Mouse (Mus musculus) neural tube, embryonic 10.5 days (tissue): Measurements from ENCODE around the gene Oas2.
"Not testable (repeated sequence)": the region's sequence is repeated elsewhere in the genome, so short reads cannot be mapped to it uniquely, and the experiment has no call there.

Experiments used
- DNase-seq: peaks from one replicate; pipeline ENCODE4 v3.0.0-alpha.2; 2017; ENCODE audit warnings: low spot score; ENCODE audit errors: extremely low spot score

The Oas2 gene

GRCm38 (mm10) chr5:120749688-120750087, at the start of gene Oas2:
Gene Oas2, minus strand, starts transcription at chr5:120749853.
- no peak for DNase-seq

- not testable (repeated sequence) for DNase-seq
Observed at GRCm38 (mm10) chr5:120798943-120799342, 49.3 kb upstream of the Oas2 start.

DNA sequence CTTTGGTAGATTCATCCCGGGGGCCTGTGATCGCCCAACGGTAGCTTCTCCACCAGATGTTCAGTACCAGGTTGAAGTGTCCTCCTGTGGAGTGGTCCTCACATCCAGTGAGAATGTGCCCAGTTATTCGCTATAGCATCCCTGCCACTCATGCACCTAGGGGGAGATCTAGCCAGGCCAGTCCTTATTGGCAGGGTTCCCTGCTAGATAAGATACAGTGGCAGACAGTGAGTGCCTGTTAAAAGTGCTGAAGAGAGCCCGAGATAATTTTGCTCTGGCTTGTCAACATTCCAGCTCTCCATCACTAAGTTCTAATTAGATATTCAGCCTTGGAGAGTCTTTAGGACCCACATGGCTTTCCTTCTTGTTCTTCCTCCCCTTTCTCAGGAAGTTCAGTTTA, 48.5 kb upstream of the Oas2 start:
- not testable (repeated sequence) for DNase-seq

DNA sequence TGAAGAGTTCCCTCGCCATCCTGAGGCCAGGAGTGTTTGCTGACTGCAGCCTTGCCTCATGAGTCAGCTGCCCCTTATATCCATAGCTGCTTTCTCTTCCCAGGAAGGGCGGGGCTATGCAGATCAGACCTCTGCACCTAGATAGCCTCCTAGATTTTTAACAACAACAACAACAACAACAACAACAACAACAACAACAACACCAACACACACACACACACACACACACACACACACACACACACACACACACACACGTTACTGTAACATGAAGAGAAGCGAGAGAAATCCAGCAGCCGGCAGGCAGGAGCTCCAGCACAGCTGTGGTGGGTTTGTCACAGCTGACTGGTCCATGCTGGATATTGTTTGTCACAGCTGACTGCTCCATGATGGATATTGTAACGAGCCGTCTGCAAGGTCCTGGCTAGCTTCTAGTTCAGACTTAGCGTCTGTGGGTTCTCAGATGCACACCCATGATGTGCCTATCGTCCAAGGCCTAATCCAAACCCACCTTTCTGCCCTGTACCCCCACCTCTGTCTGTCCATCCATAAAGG, 45.9 kb upstream of the Oas2 start, which contains the start of gene Oas1e:
Gene Oas1e, minus strand, starts transcription at position 51 of the 555 bp plus-strand sequence.
- not testable (repeated sequence) for DNase-seq

- DNase-seq = peak; percentile 43
Observed at GRCm38 (mm10) chr5:120793043-120793442, 43.4 kb upstream of the Oas2 start.

- no peak for DNase-seq
Observed at GRCm38 (mm10) chr5:120787042-120787441, 37.4 kb upstream of the Oas2 start.

DNA sequence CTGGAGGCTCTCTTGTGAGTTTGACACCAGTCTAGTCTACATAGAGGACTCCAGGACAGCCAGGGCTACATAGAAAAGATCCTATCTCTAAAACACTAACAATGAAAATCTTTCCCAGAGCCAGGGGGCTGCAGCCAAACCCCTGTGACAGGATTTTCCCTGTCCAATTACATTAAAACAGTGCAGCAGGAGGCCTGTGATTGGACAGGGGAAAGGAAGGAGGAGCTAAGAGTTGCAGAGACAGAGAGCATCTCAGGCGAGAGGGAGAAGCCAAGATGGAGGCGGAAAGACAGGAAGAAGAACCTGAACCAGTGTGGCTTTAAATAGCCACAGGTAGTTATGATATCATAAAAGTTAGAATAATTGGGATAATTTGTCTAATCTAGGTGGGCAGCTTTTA, 32.8 kb upstream of the Oas2 start:
- no peak for DNase-seq

DNA sequence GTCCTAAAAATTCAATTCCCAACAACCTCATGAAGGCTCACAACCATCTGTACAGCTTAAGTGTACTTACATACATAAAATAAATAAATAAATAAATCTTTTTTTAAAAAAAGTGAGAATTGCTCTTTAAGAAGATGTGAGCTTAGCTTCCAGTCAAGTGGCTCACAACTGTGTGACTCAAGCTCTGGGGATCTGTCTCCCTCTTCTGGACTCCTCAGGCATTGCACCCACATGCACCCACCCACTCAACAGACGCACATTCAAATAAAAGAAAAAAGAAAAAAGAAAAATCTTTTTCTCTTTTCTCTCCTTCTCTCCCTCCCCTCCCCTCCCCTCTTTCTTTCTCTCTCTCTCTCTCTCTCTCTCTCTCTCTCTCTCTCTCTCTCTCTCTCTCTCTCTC, 32.0 kb upstream of the Oas2 start:
- DNase-seq = no peak

GRCm38 (mm10) chr5:120779922-120780321, 30.3 kb upstream of the Oas2 start:
- no peak for DNase-seq

DNA sequence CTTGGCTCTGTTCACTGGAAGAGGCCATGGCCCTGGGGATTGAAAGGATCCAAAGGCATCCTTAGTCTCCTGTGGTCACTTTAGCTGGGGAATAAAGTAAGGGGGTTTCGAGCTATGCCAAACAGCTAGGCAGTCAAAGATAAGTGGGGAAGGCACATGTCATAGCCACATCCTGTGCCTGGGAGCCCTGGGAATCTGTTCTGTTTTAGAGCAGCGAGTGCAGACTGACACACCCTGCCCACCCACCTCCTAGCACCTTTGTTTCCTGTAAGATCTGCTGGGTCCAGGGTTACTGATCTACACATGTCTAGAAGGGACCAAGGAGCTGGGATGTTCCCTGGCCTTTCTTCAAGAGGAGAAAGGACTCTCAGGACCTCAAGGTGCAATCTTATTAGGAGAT, 29.3 kb upstream of the Oas2 start:
- no peak for DNase-seq

GRCm38 (mm10) chr5:120777478-120777877, 27.8 kb upstream of the Oas2 start, which contains the start of gene Oas3:
Gene Oas3, minus strand, starts transcription at chr5:120777661.
- DNase-seq = no peak

- no peak for DNase-seq
Observed at GRCm38 (mm10) chr5:120776801-120777200, 27.1 kb upstream of the Oas2 start.

DNA sequence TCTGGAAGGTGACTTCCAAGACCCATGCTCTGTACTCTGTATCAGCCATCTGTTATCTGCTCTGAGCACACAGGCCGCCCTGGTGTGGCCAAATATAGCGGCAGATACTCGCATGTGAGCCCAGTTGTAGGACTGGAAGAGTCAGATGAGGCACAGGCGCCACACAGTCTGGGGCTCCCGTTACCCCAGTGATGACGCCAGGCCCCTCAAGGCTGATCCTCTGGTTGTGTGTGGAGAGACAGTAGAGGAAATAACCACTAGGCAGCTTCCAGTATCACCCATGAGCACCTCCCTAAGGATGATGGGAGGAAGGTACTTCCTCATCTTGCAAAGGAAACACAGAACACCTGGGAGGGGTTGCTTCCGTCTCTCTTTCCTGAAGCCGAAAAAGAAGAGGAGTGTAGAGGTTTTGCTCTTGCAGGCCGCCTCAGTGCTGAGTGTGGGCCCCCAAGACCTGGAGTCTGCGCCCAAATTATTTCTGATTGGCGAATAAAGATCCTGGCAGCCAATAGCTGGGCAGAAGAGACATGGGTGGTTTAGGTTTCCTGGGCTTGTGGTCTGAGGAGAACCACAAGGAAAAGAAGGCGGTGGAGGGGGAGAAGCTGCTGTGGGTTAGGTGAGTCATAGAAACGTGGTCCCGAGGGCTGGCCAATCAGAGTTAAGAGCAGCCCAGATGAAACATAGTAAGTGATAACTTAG, 25.8 kb upstream of the Oas2 start:
- DNase-seq = no peak

DNA sequence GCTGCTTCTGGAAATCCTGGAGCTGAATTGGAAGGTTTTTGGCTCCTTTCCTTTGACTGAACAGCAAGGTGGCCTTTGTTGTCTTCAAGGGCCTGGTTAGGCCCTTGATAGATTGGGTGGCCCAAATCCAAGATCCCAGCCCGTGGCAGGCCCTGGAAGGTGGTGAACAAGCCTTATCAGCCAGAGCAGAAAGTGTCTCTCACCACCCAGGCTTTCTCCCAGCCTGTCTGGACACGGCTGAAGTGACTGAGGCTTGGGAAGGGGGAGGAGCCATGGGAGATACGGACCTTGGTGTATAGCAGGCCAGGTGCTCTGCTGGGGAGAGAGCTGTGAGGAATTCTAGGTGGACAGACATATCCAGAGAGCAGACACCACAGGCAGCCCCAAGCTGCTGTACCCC, 19.7 kb upstream of the Oas2 start:
- DNase-seq = no peak

GRCm38 (mm10) chr5:120765010-120765409, 15.4 kb upstream of the Oas2 start:
- no peak for DNase-seq

GRCm38 (mm10) chr5:120761901-120762300, 12.2 kb upstream of the Oas2 start:
- peak; percentile 16 for DNase-seq

DNA sequence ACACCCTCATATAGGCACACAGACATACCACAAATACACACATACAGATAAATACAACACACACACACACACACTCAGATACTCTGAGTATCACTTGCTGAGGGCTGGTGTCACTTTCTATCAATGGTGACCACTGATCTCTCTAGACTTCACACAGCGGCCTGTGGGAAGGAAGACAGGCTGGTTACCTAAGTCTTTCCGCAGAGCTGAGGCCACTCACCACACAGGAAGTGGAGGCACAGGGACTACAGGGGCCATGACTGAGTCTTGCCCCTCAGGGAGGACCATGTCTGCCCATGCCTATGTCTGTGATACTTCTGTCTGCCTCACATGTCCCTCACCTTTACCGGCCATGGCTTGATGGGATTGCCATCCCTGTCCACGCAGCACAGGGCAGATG, 4.6 kb upstream of the Oas2 start:
- no peak for DNase-seq

- no peak for DNase-seq
Observed at GRCm38 (mm10) chr5:120752786-120753185, 3.1 kb upstream of the Oas2 start.

DNA sequence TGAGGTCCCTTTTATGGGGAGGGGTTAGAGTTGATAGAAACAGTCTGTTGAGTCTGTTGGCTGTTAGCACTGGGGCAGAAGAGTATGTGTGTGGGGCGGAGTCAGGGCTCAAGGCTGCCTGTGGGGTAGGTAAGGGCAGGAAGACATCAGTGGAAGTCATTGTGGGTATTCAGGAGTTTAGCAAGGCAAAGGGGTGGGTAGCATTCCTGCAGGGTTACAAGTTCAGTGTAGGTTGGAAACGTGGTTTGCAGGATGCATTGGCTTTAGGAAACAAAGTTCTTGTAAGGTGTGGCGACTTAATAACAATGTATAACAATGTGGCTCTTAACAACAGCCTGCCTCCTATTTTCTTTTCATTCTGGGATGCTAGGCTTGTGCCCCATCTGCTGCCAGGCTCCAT, 1.6 kb upstream of the Oas2 start:
- no peak for DNase-seq

DNA sequence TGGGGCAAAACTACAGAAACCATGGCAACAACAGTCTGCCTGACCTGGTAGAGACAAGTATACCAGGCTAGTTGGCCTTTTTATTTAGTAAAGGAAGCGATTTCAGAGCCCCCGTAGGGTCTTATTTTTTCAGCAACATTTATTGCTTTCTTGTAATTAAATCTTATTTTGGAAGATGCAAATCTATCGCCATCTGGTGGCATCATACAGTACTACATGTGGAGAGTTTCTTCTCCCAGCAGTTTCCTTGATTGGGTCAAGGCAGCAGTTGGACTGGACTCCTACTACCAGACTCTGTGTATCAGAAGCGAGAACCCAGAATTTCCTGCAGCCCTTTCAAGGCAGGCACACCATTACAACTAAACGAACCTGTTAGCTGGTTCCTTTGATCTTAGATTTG, 3.2 kb downstream of the Oas2 start:
- DNase-seq = peak; percentile 20

- peak; percentile 23 for DNase-seq
Observed at GRCm38 (mm10) chr5:120742125-120742524, 7.5 kb downstream of the Oas2 start.

GRCm38 (mm10) chr5:120734380-120734990, 15.2 kb downstream of the Oas2 start:
- DNase-seq = no peak

GRCm38 (mm10) chr5:120733696-120734095, 16.0 kb downstream of the Oas2 start:
- DNase-seq = no peak
